Mouse (Mus musculus) liver, adult 2 months (tissue): Measurements from ENCODE around the gene Dach1. TPM values are rescaled to one million over a fixed set of nuclear protein-coding genes. Genes with fewer than 3 reads are reported as not detected.

ENCODE experiments used
- DNase-seq: peaks from one replicate; pipeline ENCODE4 v3.0.0-alpha.2; 2011; ENCODE audit warnings: low read depth, low spot score; ENCODE audit errors: extremely low read depth
- H3K27ac ChIP-seq: fragments of 200-500 bp; replicated peaks from 2 replicates; pipeline ENCODE4 v1.5.1; 2012; ENCODE audit warnings: low read depth, mild to moderate bottlenecking, control low read depth, inconsistent platforms, low read length; ENCODE audit not compliant: insufficient read depth
- H3K27me3 ChIP-seq: fragments of 200-500 bp; 2 replicates; pipeline ENCODE4 v1.6.1; 2012; ENCODE audit warnings: mild to moderate bottlenecking, moderate library complexity, low read length, inconsistent platforms; ENCODE audit not compliant: control insufficient read depth, insufficient read depth
- H3K36me3 ChIP-seq: fragments of 200-500 bp; 2 replicates; pipeline ENCODE4 v1.6.1; 2012; ENCODE audit warnings: low read length, inconsistent platforms; ENCODE audit not compliant: control insufficient read depth, insufficient read depth
- H3K4me1 ChIP-seq: fragments of 200-500 bp; 2 replicates; pipeline ENCODE4 v1.6.1; 2011; ENCODE audit warnings: low read length; ENCODE audit not compliant: control insufficient read depth, insufficient read depth
- H3K4me3 ChIP-seq: fragments of 200-500 bp; 2 replicates; pipeline ENCODE4 v1.5.1; 2011; ENCODE audit warnings: low read depth, mild to moderate bottlenecking, control low read depth, low read length, moderate library complexity; ENCODE audit not compliant: insufficient read depth
- H3K79me2 ChIP-seq: fragments of 200-500 bp; 2 replicates; pipeline ENCODE4 v1.6.1; 2012; ENCODE audit warnings: inconsistent platforms, mild to moderate bottlenecking, low read length, moderate library complexity; ENCODE audit not compliant: control insufficient read depth, insufficient read depth
- H3K9ac ChIP-seq: fragments of 200-500 bp; 2 replicates; pipeline ENCODE4 v1.6.1; 2012; ENCODE audit warnings: low read depth, mild to moderate bottlenecking, control low read depth, inconsistent platforms, low read length
- CTCF ChIP-seq: fragments of 200-500 bp; IDR thresholded peaks from 2 replicates; pipeline ENCODE4 v1.5.1; 2011; ENCODE audit warnings: low read depth, low read length, control low read depth
- POLR2A ChIP-seq: fragments of 200-500 bp; IDR thresholded peaks from 2 replicates; pipeline ENCODE4 v1.6.1; 2011; ENCODE audit warnings: low read length, control low read depth; ENCODE audit not compliant: insufficient read depth; ENCODE audit errors: extremely low read depth
- WGBS: fragments of 180-500 bp; shearing (Covaris S2); methylation state at CpG from one replicate; pipeline ENCODE4 v1.1.7; 2018; 5-methylcytosine and 5-hydroxymethylcytosine counted together
- polyA plus RNA-seq: library from polyadenylated mRNA; depleted of rRNA; stranded (reverse); fragments of >200 nt; gene quantifications from 2 replicates; pipeline ENCODE4 v1.2.3, GENCODE M21; 2012
- total RNA-seq: library from RNA; depleted of rRNA; stranded (reverse); fragments of >200 nt; gene quantifications from 2 replicates; pipeline ENCODE4 v1.2.3, GENCODE M21; 2014

Gene Dach1
- total and polyA plus RNA-seq, 2 experiments = 0.06 to 0.37 TPM

GRCm38 (mm10) chr14:98116627-98117026 lies 52.9 kb downstream of the Dach1 start:
- Histone ChIP-seq H3K27ac (no peak overlapping the region), H3K4me3 (no peak overlapping the region), H3K79me2 (no peaks in the 10 kb centered on the region), H3K36me3 (no peaks in the 10 kb centered on the region), H3K9ac (no peak overlapping the region), H3K27me3 (no peaks in the 10 kb centered on the region), H3K4me1 (no peaks in the 10 kb centered on the region)
- no peak for TF ChIP-seq CTCF
- TF ChIP-seq POLR2A = no peak
- no peak for DNase-seq
- 73% methylated on average over 1 of the region's 1 CpGs for WGBS

GRCm38 (mm10) chr14:98113106-98113505 lies 56.5 kb downstream of the Dach1 start:
- H3K4me3 ChIP-seq = no peak overlapping the region
- no peaks in the 10 kb centered on the region for H3K79me2 ChIP-seq
- no peaks in the 10 kb centered on the region for H3K27me3 ChIP-seq
- no peaks in the 10 kb centered on the region for H3K36me3 ChIP-seq
- H3K9ac ChIP-seq = no peak overlapping the region
- H3K4me1 ChIP-seq = no peaks in the 10 kb centered on the region
- no peak for TF ChIP-seq CTCF
- no peak for DNase-seq
- WGBS = 61% methylated on average over 1 of the region's 1 CpGs
- no peak overlapping the region for H3K27ac ChIP-seq

GRCm38 (mm10) chr14:98109929-98110328 lies 59.6 kb downstream of the Dach1 start:
- Histone ChIP-seq H3K9ac (no peak overlapping the region), H3K36me3 (no peaks in the 10 kb centered on the region), H3K79me2 (no peaks in the 10 kb centered on the region), H3K27ac (no peak overlapping the region), H3K4me3 (no peak overlapping the region), H3K4me1 (no peaks in the 10 kb centered on the region), H3K27me3 (no peaks in the 10 kb centered on the region)
- TF ChIP-seq POLR2A (no peak), CTCF (no peak)
- no peak for DNase-seq
- WGBS = 87% methylated on average over 2 of the region's 2 CpGs

- no peak overlapping the region for H3K4me3 ChIP-seq
- no peak for DNase-seq
- no peaks in the 10 kb centered on the region for H3K36me3 ChIP-seq
- 90% methylated on average over 3 of the region's 3 CpGs for WGBS
- no peak for TF ChIP-seq POLR2A
- no peak for TF ChIP-seq CTCF
- no peak overlapping the region for H3K9ac ChIP-seq
- H3K79me2 ChIP-seq = no peaks in the 10 kb centered on the region
- no peaks in the 10 kb centered on the region for H3K4me1 ChIP-seq
- no peak overlapping the region for H3K27ac ChIP-seq
- no peaks in the 10 kb centered on the region for H3K27me3 ChIP-seq
Observed at GRCm38 (mm10) chr14:98108764-98109163, 60.8 kb downstream of the Dach1 start.

GRCm38 (mm10) chr14:98106208-98106607 lies 63.4 kb downstream of the Dach1 start:
- TF ChIP-seq CTCF = no peak
- no peak for TF ChIP-seq POLR2A

GRCm38 (mm10) chr14:98104314-98104955 lies 65.1 kb downstream of the Dach1 start:
- Histone ChIP-seq H3K79me2 (no peaks in the 10 kb centered on the region), H3K4me1 (no peaks in the 10 kb centered on the region), H3K27me3 (no peaks in the 10 kb centered on the region), H3K27ac (no peak overlapping the region), H3K36me3 (no peaks in the 10 kb centered on the region), H3K9ac (no peak overlapping the region), H3K4me3 (no peak overlapping the region)
- 83% methylated on average over 10 of the region's 10 CpGs for WGBS
- DNase-seq = no peak
- TF ChIP-seq POLR2A (no peak), CTCF (no peak)

More at GRCm38 (mm10) chr14:98106208-98106607, 63.4 kb downstream of the Dach1 start:
- no peak for DNase-seq
- Histone ChIP-seq H3K4me3 (no peak overlapping the region), H3K36me3 (no peaks in the 10 kb centered on the region), H3K9ac (no peak overlapping the region), H3K27me3 (no peaks in the 10 kb centered on the region), H3K27ac (no peak overlapping the region), H3K4me1 (no peaks in the 10 kb centered on the region), H3K79me2 (no peaks in the 10 kb centered on the region)
